Mouse (Mus musculus): ENCODE measurements around the gene Disp3. TPM values are rescaled to one million over a fixed set of nuclear protein-coding genes. Genes with fewer than 3 reads are reported as not detected.
A peak's percentile ranks its signal among the peaks of the same experiment; 100 is the strongest.

Gene Disp3
- polyA plus RNA-seq, 1 experiment from 2014 or later = 0.86 TPM

DNA sequence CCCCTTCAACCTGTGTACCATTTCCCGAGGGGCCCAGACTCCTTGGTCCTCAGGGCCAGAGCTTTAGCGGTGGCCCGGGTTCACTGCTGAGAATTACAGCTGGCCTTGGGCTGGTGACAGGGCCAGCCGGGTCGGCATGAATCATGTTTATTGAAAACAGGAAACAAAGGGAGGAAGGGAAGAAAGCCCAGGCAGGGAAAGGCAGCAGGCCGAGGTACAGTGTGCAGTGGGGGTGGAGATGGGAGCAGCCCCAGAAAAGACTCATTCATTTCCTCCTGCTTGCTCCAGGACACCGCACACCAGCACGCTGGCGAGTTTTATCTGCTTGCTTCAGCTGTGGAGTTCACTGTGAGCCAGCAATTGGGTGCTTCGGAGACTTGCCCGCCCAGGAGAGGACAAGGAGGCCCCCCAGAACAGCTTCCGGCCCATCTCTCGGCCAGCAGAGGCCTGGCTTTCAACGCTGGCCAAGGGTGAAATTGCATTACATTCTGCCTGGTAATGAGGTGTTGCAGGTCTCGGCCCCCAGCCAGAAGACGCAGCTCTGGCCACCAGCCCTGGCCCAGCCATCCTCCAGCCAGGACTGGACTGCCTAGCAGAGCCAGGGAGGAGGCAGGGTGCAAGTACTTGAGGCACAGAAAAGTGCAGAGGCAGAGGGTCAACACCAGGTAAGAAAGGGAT lies 18.8 kb upstream of the Disp3 start:
- no peak for ATAC-seq (replicated peaks; ENCODE audit: insufficient number of reproducible peaks, low FRiP score, low TSS enrichment, low read depth)
- H3K4me1 ChIP-seq (ENCODE audit: control insufficient read depth, insufficient read depth, low read length) = no peaks in the 10 kb centered on the region; the same call in 1 of the 2 replicates
- no peaks in the 10 kb centered on the region for H3K36me3 ChIP-seq (replicated peaks; ENCODE audit: control insufficient read depth, insufficient read depth, low read depth, low read length)
- no peak for DNase-seq (ENCODE audit: low spot score)
- no peak overlapping the region for H3K27ac ChIP-seq (replicated peaks; ENCODE audit: low read depth, low read length)
- H3K9me3 ChIP-seq (replicated peaks; ENCODE audit: control insufficient read depth, low read length) = no peaks in the 10 kb centered on the region
- no peak overlapping the region for H3K4me2 ChIP-seq (ENCODE audit: low read depth, low read length)
- 27% methylated on average over 16 of the region's 16 CpGs for WGBS
- no peaks in the 10 kb centered on the region for H3K27me3 ChIP-seq (ENCODE audit: control insufficient read depth, insufficient read depth, low read length)
- H3K9ac ChIP-seq (replicated peaks; ENCODE audit: low read length) = no peak overlapping the region
- no peak overlapping the region for H3K4me3 ChIP-seq (ENCODE audit: low read depth, low read length)

DNA sequence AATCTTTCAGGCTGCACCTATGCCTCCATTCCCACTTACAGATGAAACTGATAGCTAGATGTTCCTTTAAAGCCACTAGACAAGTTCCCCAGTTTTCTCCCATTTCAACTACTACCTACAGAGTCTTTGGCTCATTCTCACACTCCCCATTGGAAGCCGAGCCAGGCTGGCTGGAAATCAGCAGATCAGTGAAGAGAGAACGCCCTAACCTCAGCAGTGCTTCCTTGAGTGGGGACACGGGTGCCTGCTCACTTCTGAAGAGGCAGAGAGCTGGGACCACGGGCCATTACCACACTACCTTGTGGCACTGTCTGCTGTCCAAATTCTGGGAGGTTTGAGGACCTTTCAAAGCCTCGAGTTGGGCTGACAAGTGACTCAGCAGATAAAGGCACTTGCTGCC lies 11.0 kb upstream of the Disp3 start:
- Histone ChIP-seq H3K27ac (replicated peaks; ENCODE audit: low read depth, low read length) (no peak overlapping the region), H3K9ac (replicated peaks; ENCODE audit: low read length) (no peak overlapping the region), H3K4me1 (ENCODE audit: control insufficient read depth, insufficient read depth, low read length) (no peaks in the 10 kb centered on the region), H3K36me3 (replicated peaks; ENCODE audit: control insufficient read depth, insufficient read depth, low read depth, low read length) (no peaks in the 10 kb centered on the region), H3K27me3 (ENCODE audit: control insufficient read depth, insufficient read depth, low read length) (no peaks in the 10 kb centered on the region), H3K4me2 (ENCODE audit: low read depth, low read length) (no peak overlapping the region), H3K9me3 (replicated peaks; ENCODE audit: control insufficient read depth, low read length) (no peaks in the 10 kb centered on the region), H3K4me3 (ENCODE audit: low read depth, low read length) (no peak overlapping the region)
- DNase-seq (ENCODE audit: low spot score) (no peak), ATAC-seq (replicated peaks; ENCODE audit: insufficient number of reproducible peaks, low FRiP score, low TSS enrichment, low read depth) (no peak)
- WGBS = 68% methylated on average over 5 of the region's 5 CpGs

DNA sequence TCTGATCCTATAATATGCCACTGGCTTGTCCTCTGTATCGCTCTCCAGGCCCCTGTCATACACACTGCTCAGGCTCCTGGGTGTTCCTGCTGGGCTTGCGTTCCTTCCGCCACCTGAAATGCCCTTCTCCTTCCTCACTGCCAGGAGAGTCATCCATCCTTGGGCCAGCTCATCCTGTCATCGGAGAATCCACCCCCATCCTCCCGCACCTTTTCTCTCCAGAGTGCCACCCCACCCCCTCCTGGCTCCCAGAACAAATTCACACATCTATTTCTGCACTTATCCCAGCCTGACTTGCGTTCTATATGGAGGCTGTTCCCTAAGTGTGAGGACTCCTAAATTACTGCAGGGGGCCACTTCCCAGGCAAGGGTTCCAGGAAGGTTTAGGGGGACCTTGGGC lies 9.9 kb upstream of the Disp3 start:
- no peak for ATAC-seq (replicated peaks; ENCODE audit: insufficient number of reproducible peaks, low FRiP score, low TSS enrichment, low read depth)

DNA sequence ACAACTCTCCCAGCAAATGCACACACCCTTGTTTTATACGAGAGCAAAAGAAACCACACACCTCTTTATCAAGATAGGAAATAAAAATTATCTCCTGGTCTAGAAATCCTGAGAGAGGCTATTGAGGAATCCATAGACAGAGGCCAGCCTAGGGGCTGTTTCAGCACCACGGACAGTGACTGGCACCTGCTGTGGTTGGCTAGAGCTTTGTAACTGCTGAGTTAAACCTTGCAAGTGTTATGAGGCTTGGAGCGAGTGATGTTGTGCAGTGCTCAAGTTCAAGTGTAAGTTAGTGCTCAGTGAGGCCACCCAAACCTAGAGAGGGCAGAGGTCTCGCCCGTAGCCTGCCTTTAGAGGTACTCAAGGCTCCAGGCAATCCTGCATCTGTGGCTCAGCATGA lies 5.6 kb upstream of the Disp3 start:
- DNase-seq (ENCODE audit: low spot score) (peak; percentile 85), ATAC-seq (replicated peaks; ENCODE audit: insufficient number of reproducible peaks, low FRiP score, low TSS enrichment, low read depth) (no peak)
- no peaks in the 10 kb centered on the region for H3K9me3 ChIP-seq (replicated peaks; ENCODE audit: control insufficient read depth, low read length)
- H3K36me3 ChIP-seq (replicated peaks; ENCODE audit: control insufficient read depth, insufficient read depth, low read depth, low read length) = no peaks in the 10 kb centered on the region
- H3K4me3 ChIP-seq (ENCODE audit: low read depth, low read length) = no peak overlapping the region
- WGBS = 16% methylated on average over 5 of the region's 5 CpGs
- H3K27me3 ChIP-seq (ENCODE audit: control insufficient read depth, insufficient read depth, low read length) = no peaks in the 10 kb centered on the region
- no peaks in the 10 kb centered on the region for H3K4me1 ChIP-seq (ENCODE audit: control insufficient read depth, insufficient read depth, low read length)
- no peak overlapping the region for H3K9ac ChIP-seq (replicated peaks; ENCODE audit: low read length)
- no peak overlapping the region for H3K4me2 ChIP-seq (ENCODE audit: low read depth, low read length)
- H3K27ac ChIP-seq (replicated peaks; ENCODE audit: low read depth, low read length) = no peak overlapping the region

More for the DNA sequence above, 9.9 kb upstream of the Disp3 start:
- Histone ChIP-seq H3K27ac (replicated peaks; ENCODE audit: low read depth, low read length) (no peak overlapping the region), H3K9me3 (replicated peaks; ENCODE audit: control insufficient read depth, low read length) (no peaks in the 10 kb centered on the region), H3K4me1 (ENCODE audit: control insufficient read depth, insufficient read depth, low read length) (no peaks in the 10 kb centered on the region), H3K9ac (replicated peaks; ENCODE audit: low read length) (no peak overlapping the region), H3K27me3 (ENCODE audit: control insufficient read depth, insufficient read depth, low read length) (no peaks in the 10 kb centered on the region), H3K36me3 (replicated peaks; ENCODE audit: control insufficient read depth, insufficient read depth, low read depth, low read length) (no peaks in the 10 kb centered on the region), H3K4me3 (ENCODE audit: low read depth, low read length) (no peak overlapping the region), H3K4me2 (ENCODE audit: low read depth, low read length) (no peak overlapping the region)
- no peak for DNase-seq (ENCODE audit: low spot score)
- 78% methylated on average over 6 of the region's 6 CpGs for WGBS

DNA sequence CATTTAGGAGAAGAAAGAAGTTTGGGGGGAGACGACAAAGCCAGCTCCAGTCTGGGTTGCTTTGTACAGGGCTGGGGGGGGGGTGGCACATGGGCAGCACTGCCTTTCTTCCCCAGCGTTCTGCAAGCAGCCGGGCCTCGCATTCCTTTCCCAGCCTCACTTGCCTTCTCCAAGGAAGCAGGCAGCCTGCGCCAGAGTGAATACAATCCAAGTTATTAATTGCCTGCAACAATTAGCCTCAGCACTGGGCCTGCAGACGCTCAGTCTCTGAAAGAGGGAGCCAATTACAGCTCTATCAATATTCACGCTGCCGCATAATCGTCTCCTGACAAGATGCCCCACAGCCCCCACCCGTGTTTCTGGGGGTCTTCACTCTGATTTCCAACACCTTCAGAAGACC lies 4.1 kb upstream of the Disp3 start:
- H3K27me3 ChIP-seq (ENCODE audit: control insufficient read depth, insufficient read depth, low read length) = peaks cover 9% of the 10 kb centered on the region; the same call in 1 of the 2 replicates
- no peak overlapping the region for H3K4me2 ChIP-seq (ENCODE audit: low read depth, low read length)
- no peaks in the 10 kb centered on the region for H3K9me3 ChIP-seq (replicated peaks; ENCODE audit: control insufficient read depth, low read length)
- no peaks in the 10 kb centered on the region for H3K36me3 ChIP-seq (replicated peaks; ENCODE audit: control insufficient read depth, insufficient read depth, low read depth, low read length)
- H3K9ac ChIP-seq (replicated peaks; ENCODE audit: low read length) = no peak overlapping the region
- no peak overlapping the region for H3K27ac ChIP-seq (replicated peaks; ENCODE audit: low read depth, low read length)
- ATAC-seq (replicated peaks; ENCODE audit: insufficient number of reproducible peaks, low FRiP score, low TSS enrichment, low read depth) = no peak
- H3K4me1 ChIP-seq (ENCODE audit: control insufficient read depth, insufficient read depth, low read length) = peaks cover 4% of the 10 kb centered on the region; the same call in 1 of the 2 replicates
- DNase-seq (ENCODE audit: low spot score) = no peak
- WGBS = 48% methylated on average over 10 of the region's 10 CpGs
- H3K4me3 ChIP-seq (ENCODE audit: low read depth, low read length) = no peak overlapping the region

DNA sequence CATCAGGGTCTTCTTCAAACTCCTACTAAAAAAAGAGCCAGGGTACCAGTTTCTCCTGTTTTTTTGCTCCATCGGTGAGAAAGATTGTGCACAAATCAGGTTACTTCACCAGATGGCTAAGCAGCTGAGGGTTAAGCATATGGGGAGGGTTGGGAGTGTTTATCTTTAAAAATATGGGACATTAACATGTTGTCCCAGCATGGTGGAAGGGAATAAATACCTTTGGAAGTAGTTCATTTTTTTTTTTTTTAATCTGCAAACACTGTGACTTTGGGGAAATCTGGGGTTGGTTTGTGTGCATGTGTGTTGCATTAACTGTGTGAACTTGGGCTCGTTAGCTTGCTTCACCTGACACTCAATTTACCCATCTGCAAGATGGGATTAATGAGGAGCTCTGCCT lies 3.3 kb upstream of the Disp3 start:
- Histone ChIP-seq H3K9ac (replicated peaks; ENCODE audit: low read length) (no peak overlapping the region), H3K27me3 (ENCODE audit: control insufficient read depth, insufficient read depth, low read length) (peaks cover 14% of the 10 kb centered on the region), H3K9me3 (replicated peaks; ENCODE audit: control insufficient read depth, low read length) (no peaks in the 10 kb centered on the region), H3K4me3 (ENCODE audit: low read depth, low read length) (no peak overlapping the region), H3K4me1 (ENCODE audit: control insufficient read depth, insufficient read depth, low read length) (peaks cover 4% of the 10 kb centered on the region; the same call in 1 of the 2 replicates), H3K36me3 (replicated peaks; ENCODE audit: control insufficient read depth, insufficient read depth, low read depth, low read length) (no peaks in the 10 kb centered on the region), H3K27ac (replicated peaks; ENCODE audit: low read depth, low read length) (no peak overlapping the region), H3K4me2 (ENCODE audit: low read depth, low read length) (no peak overlapping the region)
- WGBS = 57% methylated on average over 2 of the region's 2 CpGs
- ATAC-seq (replicated peaks; ENCODE audit: insufficient number of reproducible peaks, low FRiP score, low TSS enrichment, low read depth) (no peak), DNase-seq (ENCODE audit: low spot score) (no peak)

DNA sequence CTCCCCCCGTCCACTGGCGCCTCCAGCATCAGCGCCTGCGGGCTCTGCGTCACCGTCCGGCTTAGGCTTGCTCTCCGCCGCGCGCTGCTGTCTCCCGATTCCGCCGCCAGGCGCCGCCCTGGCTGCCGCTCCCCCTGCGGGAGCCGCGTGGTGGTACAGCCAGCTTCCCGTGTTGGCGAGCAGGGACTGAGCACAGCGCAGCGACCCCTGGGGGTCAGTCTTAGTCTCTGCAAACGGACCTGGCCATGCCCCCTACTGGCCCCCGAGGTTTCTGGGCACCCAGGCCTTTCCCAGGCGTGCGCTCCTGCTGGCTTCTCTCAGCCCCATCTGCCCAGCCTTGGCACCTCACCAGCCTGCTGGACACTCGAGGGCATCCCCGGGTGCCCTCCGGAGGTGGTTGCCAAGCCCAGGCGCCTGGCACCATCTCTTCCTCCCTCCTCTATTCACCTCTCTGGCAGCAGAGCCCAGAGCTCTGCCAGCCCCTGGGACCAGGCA lies 337 bp upstream of the Disp3 start:
- Histone ChIP-seq H3K9me3 (replicated peaks; ENCODE audit: control insufficient read depth, low read length) (no peaks in the 10 kb centered on the region), H3K36me3 (replicated peaks; ENCODE audit: control insufficient read depth, insufficient read depth, low read depth, low read length) (no peaks in the 10 kb centered on the region), H3K4me2 (ENCODE audit: low read depth, low read length) (peak overlapping the region; percentile 64), H3K27me3 (ENCODE audit: control insufficient read depth, insufficient read depth, low read length) (peaks cover 15% of the 10 kb centered on the region), H3K27ac (replicated peaks; ENCODE audit: low read depth, low read length) (no peak overlapping the region), H3K4me3 (ENCODE audit: low read depth, low read length) (peak overlapping the region; percentile 42), H3K9ac (replicated peaks; ENCODE audit: low read length) (peak overlapping the region; percentile 39), H3K4me1 (ENCODE audit: control insufficient read depth, insufficient read depth, low read length) (peaks cover 4% of the 10 kb centered on the region; the same call in 1 of the 2 replicates)
- ATAC-seq (replicated peaks; ENCODE audit: insufficient number of reproducible peaks, low FRiP score, low TSS enrichment, low read depth) (peak; percentile 88), DNase-seq (ENCODE audit: low spot score) (peak; percentile 89)
- 3% methylated on average over 30 of the region's 32 CpGs for WGBS

DNA sequence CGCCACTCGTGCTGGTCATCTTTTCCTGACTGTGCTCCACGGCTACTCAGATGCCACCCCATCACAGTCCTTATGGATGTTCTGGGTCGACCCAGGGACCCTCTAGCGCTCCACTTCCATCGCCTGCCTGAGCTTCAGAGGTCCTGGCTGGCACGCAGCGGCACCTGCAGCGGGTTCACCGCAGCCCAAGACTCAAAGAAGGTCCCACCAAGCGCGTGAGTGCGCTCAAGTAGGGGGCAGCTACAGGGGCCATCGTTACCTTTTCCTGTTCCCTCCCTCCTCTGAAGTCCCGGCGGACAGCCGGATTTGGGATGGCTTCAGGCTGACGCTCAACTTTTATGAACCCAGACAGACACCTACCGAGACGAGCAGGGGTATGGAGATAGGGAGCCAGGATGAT lies 724 bp downstream of the Disp3 start:
- Histone ChIP-seq H3K4me2 (ENCODE audit: low read depth, low read length) (peak overlapping the region; percentile 64), H3K9me3 (replicated peaks; ENCODE audit: control insufficient read depth, low read length) (no peaks in the 10 kb centered on the region), H3K4me3 (ENCODE audit: low read depth, low read length) (peak overlapping the region; percentile 42), H3K36me3 (replicated peaks; ENCODE audit: control insufficient read depth, insufficient read depth, low read depth, low read length) (no peaks in the 10 kb centered on the region), H3K27me3 (ENCODE audit: control insufficient read depth, insufficient read depth, low read length) (peaks cover 15% of the 10 kb centered on the region), H3K27ac (replicated peaks; ENCODE audit: low read depth, low read length) (no peak overlapping the region), H3K9ac (replicated peaks; ENCODE audit: low read length) (peak overlapping the region; percentile 39; the same call in 1 of the 2 replicates), H3K4me1 (ENCODE audit: control insufficient read depth, insufficient read depth, low read length) (peaks cover 4% of the 10 kb centered on the region; the same call in 1 of the 2 replicates)
- WGBS = 2% methylated on average over 20 of the region's 20 CpGs
- no peak for ATAC-seq (replicated peaks; ENCODE audit: insufficient number of reproducible peaks, low FRiP score, low TSS enrichment, low read depth)
- DNase-seq (ENCODE audit: low spot score) = no peak
